Mouse (Mus musculus): ENCODE results near the gene Yif1a.
A peak's percentile ranks its signal among the peaks of the same experiment; 100 is the strongest.
"Not testable (repeated sequence)": the region's sequence is repeated elsewhere in the genome, so short reads cannot be mapped to it uniquely, and the experiment has no call there.

The Yif1a gene

GRCm38 (mm10) chr19:5086533-5086932 is 1.8 kb upstream of the Yif1a start:
- not testable (repeated sequence) for DNase-seq

GRCm38 (mm10) chr19:5089324-5089723 is 986 bp downstream of the Yif1a start:
- DNase-seq = no peak

GRCm38 (mm10) chr19:5092083-5092482 is 3.7 kb downstream of the Yif1a start:
- DNase-seq = no peak

GRCm38 (mm10) chr19:5093481-5094242 is 5.3 kb downstream of the Yif1a start:
- DNase-seq = no peak

GRCm38 (mm10) chr19:5094243-5094632 is 5.9 kb downstream of the Yif1a start:
- peak; percentile 68 to 74 for DNase-seq

- DNase-seq = no peak
Measured at GRCm38 (mm10) chr19:5094746-5095417, 6.5 kb downstream of the Yif1a start.

- DNase-seq = no peak
Measured at GRCm38 (mm10) chr19:5095887-5096474, 7.6 kb downstream of the Yif1a start.

GRCm38 (mm10) chr19:5097521-5098362 is 9.4 kb downstream of the Yif1a start:
- no peak for DNase-seq

- DNase-seq = no peak
Measured at GRCm38 (mm10) chr19:5098363-5099143, 10.2 kb downstream of the Yif1a start, which contains the start of gene Cnih2. Gene Cnih2 (minus strand): TSS chr19:5098521.

GRCm38 (mm10) chr19:5106074-5106473 is 17.7 kb downstream of the Yif1a start:
- DNase-seq = no peak

GRCm38 (mm10) chr19:5106731-5107191 is 18.4 kb downstream of the Yif1a start, which contains the start of gene Rab1b:
Gene Rab1b (minus strand): TSS chr19:5107072.
- peak; percentile 97 for DNase-seq

- DNase-seq = no peak
Measured at GRCm38 (mm10) chr19:5107556-5108270, 19.4 kb downstream of the Yif1a start.

GRCm38 (mm10) chr19:5108271-5108575 is 19.9 kb downstream of the Yif1a start:
- no peak for DNase-seq

GRCm38 (mm10) chr19:5108702-5109101 is 20.4 kb downstream of the Yif1a start:
- DNase-seq = no peak

- DNase-seq = no peak
Measured at GRCm38 (mm10) chr19:5109659-5110453, 21.5 kb downstream of the Yif1a start.

GRCm38 (mm10) chr19:5113783-5114182 is 25.4 kb downstream of the Yif1a start:
- no peak for DNase-seq

- peak; percentile 58 to 69 for DNase-seq
Measured at GRCm38 (mm10) chr19:5117494-5118383, 29.4 kb downstream of the Yif1a start.

GRCm38 (mm10) chr19:5118384-5118698 is 30.0 kb downstream of the Yif1a start, which contains the start of gene Klc2:
Gene Klc2 (minus strand): TSS chr19:5118560.
- no peak for DNase-seq

- DNase-seq = no peak
Measured at GRCm38 (mm10) chr19:5122492-5122891, 34.2 kb downstream of the Yif1a start.

- DNase-seq = no peak
Measured at GRCm38 (mm10) chr19:5123241-5123640, 34.9 kb downstream of the Yif1a start.
